Comparison of ENCODE assay signal across 8 mouse cellular contexts in the genomic region with DNA sequence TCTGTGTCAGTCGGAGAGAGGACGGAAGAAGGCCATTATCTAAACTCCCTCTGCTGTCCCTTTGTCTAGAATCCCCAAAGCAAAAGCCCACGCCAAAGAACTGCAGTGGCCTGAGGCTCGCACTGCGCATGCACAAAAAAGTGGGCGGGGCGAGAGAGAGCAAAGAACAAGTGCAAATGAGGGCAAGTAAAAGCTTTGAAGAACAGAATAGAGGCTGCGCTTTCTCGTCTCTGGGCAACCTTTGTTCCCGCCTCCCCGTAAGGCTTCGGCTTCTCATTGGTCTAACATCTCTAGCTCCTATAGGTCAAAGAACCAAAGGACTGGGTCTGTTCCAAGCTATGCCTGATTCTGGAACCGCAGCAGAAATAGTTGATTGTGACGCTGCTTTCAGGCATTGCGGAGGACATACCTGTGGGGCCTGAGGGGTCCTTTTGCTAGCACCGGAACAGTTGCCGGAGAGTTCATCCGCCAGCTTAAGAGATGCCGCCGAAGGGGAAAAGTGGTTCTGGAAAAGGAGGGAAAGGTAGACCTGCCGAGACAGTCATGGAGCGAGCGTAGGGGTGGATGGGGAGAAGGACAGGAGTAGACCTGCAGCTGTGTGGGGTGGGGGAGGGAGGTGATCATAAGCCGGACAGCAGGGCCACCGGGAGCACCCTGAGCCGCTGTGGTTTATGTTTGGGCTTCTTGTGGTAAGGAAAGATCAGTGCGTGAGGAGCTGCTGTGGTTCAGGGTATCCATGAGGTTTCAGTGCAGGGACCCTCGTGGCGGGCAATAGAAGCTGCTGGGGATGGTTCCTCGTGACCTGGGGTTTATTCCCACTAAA. TPM values are rescaled to one million over a fixed set of nuclear protein-coding genes. Genes with fewer than 3 reads are reported as not detected.
DNase-seq lines count a peak whose midpoint lies in the region; ATAC-seq lines count a peak whose summit lies in the region.

Gene Pin4, plus strand, starts transcription at position 406 of the 823 bp plus-strand sequence.

- peaks cover 11% of the 10 kb centered on the region; the same call in 1 of the 2 replicates for H3K36me3 ChIP-seq in forebrain, embryonic 14.5 days (ENCODE audit: control insufficient read depth, insufficient read depth, low read length)
- H3K36me3 ChIP-seq in neural tube, embryonic 15.5 days, result peaks cover 2% of the 10 kb centered on the region; the same call in 1 of the 2 replicates

- peak within 1 kb of the TSS; percentile 57 for H3K4me2 ChIP-seq in forebrain, embryonic 14.5 days (ENCODE audit: low read length)
- H3K4me2 ChIP-seq in neural tube, embryonic 15.5 days, result peak within 1 kb of the TSS; percentile 58

- no peaks in the 10 kb centered on the region for H3K4me1 ChIP-seq in forebrain, embryonic 14.5 days (ENCODE audit: control insufficient read depth, insufficient read depth, low read length)
- peaks cover 5% of the 10 kb centered on the region; the same call in 1 of the 2 replicates for H3K4me1 ChIP-seq in neural tube, embryonic 15.5 days

- H3K9ac ChIP-seq in forebrain, embryonic 14.5 days (ENCODE audit: low read length), result peak within 1 kb of the TSS; percentile 61
- peak within 1 kb of the TSS; percentile 58 for H3K9ac ChIP-seq in neural tube, embryonic 15.5 days (replicated peaks)

- intact Hi-C loops in heart, postnatal 14 days (cut with DNase I), result loop anchor here (5.0 kb wide), 1 partner anchor 47 kb away; the partner anchor contains the start of gene Rtl5

- peak; percentile 98 for DNase-seq in ES-CJ7 (ENCODE audit: low read depth, low spot score)
- peak; percentile 89 for DNase-seq in cerebellum, adult 11 months
- peak; percentile 98 for DNase-seq in forebrain, embryonic 14.5 days (ENCODE audit: low spot score)
- peak; percentile 90 to 93 for DNase-seq in heart, postnatal 14 days
- peak; percentile 96 for DNase-seq in layer of hippocampus, adult 11-12 months (ENCODE audit: low spot score)
- peak; percentile 95 to 96 for DNase-seq in lung, adult 18-20 months
- DNase-seq in testis, postnatal 14 days (ENCODE audit: low spot score), result peak; percentile 91

- WGBS in forebrain, embryonic 14.5 days, result 25% methylated on average over 30 of the region's 30 CpGs
- WGBS in neural tube, embryonic 15.5 days, result 16% methylated on average over 30 of the region's 30 CpGs

- H3K27me3 ChIP-seq in forebrain, embryonic 14.5 days (replicated peaks; ENCODE audit: control insufficient read depth, insufficient read depth, low read length), result no peaks in the 10 kb centered on the region
- no peaks in the 10 kb centered on the region for H3K27me3 ChIP-seq in neural tube, embryonic 15.5 days (replicated peaks)

- ATAC-seq in forebrain, embryonic 14.5 days, result peak; percentile 97
- peak; percentile 99 for ATAC-seq in neural tube, embryonic 15.5 days (ENCODE audit: low FRiP score)

- no peaks in the 10 kb centered on the region for H3K9me3 ChIP-seq in forebrain, embryonic 14.5 days (replicated peaks; ENCODE audit: control insufficient read depth, low read length)
- no peaks in the 10 kb centered on the region for H3K9me3 ChIP-seq in neural tube, embryonic 15.5 days (replicated peaks)

- H3K4me3 ChIP-seq in forebrain, embryonic 14.5 days (ENCODE audit: low read depth, low read length), result peak within 1 kb of the TSS; percentile 54
- H3K4me3 ChIP-seq in neural tube, embryonic 15.5 days (replicated peaks), result peak within 1 kb of the TSS; percentile 59

- peak within 1 kb of the TSS; percentile 74 for H3K27ac ChIP-seq in forebrain, embryonic 14.5 days (ENCODE audit: low read depth, low read length)
- peak within 1 kb of the TSS; percentile 76; the same call in 1 of the 2 replicates for H3K27ac ChIP-seq in neural tube, embryonic 15.5 days (replicated peaks)

RNA-seq across cellular contexts. Expression of gene Pin4, which starts in this region (rescaled TPM):
- 59.3 and 79.6 TPM in 2 replicates for polyA plus RNA-seq in forebrain, embryonic 14.5 days (2014; fragmentation: Nextera tagmentation; extraction: Ambion mirVana)
- 10 to 100 TPM; 15.3 to 28.4 TPM for total RNA-seq in heart, postnatal 14 days (2021)
- 69.9 and 71.6 TPM in 2 replicates for polyA plus RNA-seq in neural tube, embryonic 15.5 days (2015; fragmentation: Nextera tagmentation; extraction: Ambion mirVana)

Comparison
In these comparisons a context has a peak if more than half of its experiments do, and no peak if none do; other contexts are left out.
1. Peak in every context shown above with its lines: DNase-seq, ATAC-seq, H3K4me3 ChIP-seq and H3K27ac ChIP-seq.